Mouse (Mus musculus) midbrain, embryonic 15.5 days (tissue): ENCODE measurements around the gene Olfr1442. TPM values are rescaled to one million over a fixed set of nuclear protein-coding genes. Genes with fewer than 3 reads are reported as not detected.
"Not testable (repeated sequence)": the region's sequence is repeated elsewhere in the genome, so short reads cannot be mapped to it uniquely, and the experiment has no call there.

Experiments used
- ATAC-seq: fragments of 200-750 bp; cut with Nextera tagmentation; replicated peaks from 2 replicates; pipeline ENCODE4 v1.8.0; 2017; ENCODE audit warnings: moderate TSS enrichment
- H3K27ac ChIP-seq: fragments of 300-500 bp; sonication (generic); 2 replicates; pipeline ENCODE4 v1.5.1; 2015; ENCODE audit warnings: mild to moderate bottlenecking, inconsistent platforms
- H3K27me3 ChIP-seq: fragments of 300-500 bp; sonication (generic); replicated peaks from 2 replicates; pipeline ENCODE4 v1.6.1; 2015; ENCODE audit warnings: inconsistent platforms
- H3K36me3 ChIP-seq: fragments of 300-500 bp; sonication (generic); replicated peaks from 2 replicates; pipeline ENCODE4 v1.6.1; 2015; ENCODE audit warnings: inconsistent platforms
- H3K4me1 ChIP-seq: fragments of 300-500 bp; sonication (generic); 2 replicates; pipeline ENCODE4 v1.6.1; 2015; ENCODE audit warnings: inconsistent platforms
- H3K4me2 ChIP-seq: fragments of 300-500 bp; sonication (generic); 2 replicates; pipeline ENCODE4 v1.6.1; 2015; ENCODE audit warnings: inconsistent platforms, mild to moderate bottlenecking, moderate library complexity
- H3K4me3 ChIP-seq: fragments of 300-500 bp; sonication (generic); 2 replicates; pipeline ENCODE4 v1.5.1; 2015; ENCODE audit warnings: mild to moderate bottlenecking, inconsistent platforms
- H3K9ac ChIP-seq: fragments of 300-500 bp; sonication (generic); 2 replicates; pipeline ENCODE4 v1.6.1; 2015; ENCODE audit warnings: mild to moderate bottlenecking, inconsistent platforms
- H3K9me3 ChIP-seq: fragments of 300-500 bp; sonication (generic); 2 replicates; pipeline ENCODE4 v1.6.1; 2016; ENCODE audit warnings: inconsistent platforms
- WGBS: fragments of 180-500 bp; shearing (Covaris S2); methylation state at CpG from one replicate; pipeline ENCODE4 v1.1.7; 2015; ENCODE audit warnings: mixed read lengths; 5-methylcytosine and 5-hydroxymethylcytosine counted together
- polyA plus RNA-seq: library from polyadenylated mRNA; unstranded; fragments of >200 nt; fragmentation: Nextera tagmentation; extraction: Ambion mirVana; gene quantifications from 2 replicates; pipeline ENCODE4 v1.2.1, GENCODE M21; 2015

Olfr1442 gene
- polyA plus RNA-seq: not detected in 2 replicates

DNA sequence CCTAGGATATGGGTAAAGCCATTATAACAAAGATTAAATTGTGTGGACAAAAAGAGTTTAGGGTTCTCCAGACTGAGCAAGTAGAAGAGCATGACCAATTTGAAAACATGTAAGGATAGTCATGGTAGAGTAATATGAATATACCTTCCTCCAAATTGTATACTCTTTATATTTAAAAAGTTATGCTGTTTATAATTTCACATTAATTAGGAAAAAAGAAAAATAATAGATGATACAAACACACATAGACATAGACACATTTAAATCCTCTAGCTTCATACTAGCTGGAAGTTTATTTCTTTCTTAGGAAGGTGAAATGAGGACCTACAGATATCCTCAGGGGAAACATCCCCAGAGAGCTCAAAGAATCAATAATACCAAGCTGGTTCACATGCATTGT lies at the start of gene Olfr1442:
Gene Olfr1442 (plus strand): TSS at position 301 of the 400 bp plus-strand sequence.
- Histone ChIP-seq H3K9ac (no peak within 1 kb of the TSS), H3K4me1 (no peaks in the 10 kb centered on the region), H3K9me3 (no peaks in the 10 kb centered on the region), H3K27ac (no peak within 1 kb of the TSS), H3K36me3 (no peaks in the 10 kb centered on the region), H3K4me3 (no peak within 1 kb of the TSS), H3K27me3 (no peaks in the 10 kb centered on the region), H3K4me2 (no peak within 1 kb of the TSS)
- ATAC-seq: no peak

DNA sequence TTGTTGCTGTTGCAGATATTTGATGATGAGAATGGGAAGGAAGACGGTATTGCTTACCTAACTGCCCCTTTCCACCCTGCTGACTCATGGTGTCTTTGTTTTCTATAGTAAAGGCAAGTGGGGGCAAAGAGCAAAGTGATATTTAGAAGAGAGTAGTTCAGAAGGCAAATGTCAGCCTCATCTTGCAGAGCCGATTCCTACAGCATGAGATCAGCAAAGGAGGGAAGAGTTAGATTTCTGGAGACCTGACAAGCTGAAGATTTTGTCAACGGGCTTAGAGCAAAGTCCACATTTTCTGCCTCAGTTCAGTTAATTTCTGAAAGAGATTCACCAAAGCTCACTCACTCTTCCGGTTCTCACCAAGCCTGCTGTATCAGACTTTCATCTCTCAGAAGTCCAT lies 37.1 kb upstream of the Olfr1442 start, which contains the start of gene Glyat:
Gene Glyat (plus strand): TSS at position 133 of the 400 bp plus-strand sequence.
- Histone ChIP-seq H3K4me1 (no peaks in the 10 kb centered on the region), H3K27ac (no peak within 1 kb of the TSS), H3K9ac (no peak within 1 kb of the TSS), H3K9me3 (no peaks in the 10 kb centered on the region), H3K4me2 (no peak within 1 kb of the TSS), H3K27me3 (no peaks in the 10 kb centered on the region), H3K4me3 (no peak within 1 kb of the TSS), H3K36me3 (no peaks in the 10 kb centered on the region)
- no peak for ATAC-seq
- 77% methylated on average over 4 of the region's 4 CpGs for WGBS

DNA sequence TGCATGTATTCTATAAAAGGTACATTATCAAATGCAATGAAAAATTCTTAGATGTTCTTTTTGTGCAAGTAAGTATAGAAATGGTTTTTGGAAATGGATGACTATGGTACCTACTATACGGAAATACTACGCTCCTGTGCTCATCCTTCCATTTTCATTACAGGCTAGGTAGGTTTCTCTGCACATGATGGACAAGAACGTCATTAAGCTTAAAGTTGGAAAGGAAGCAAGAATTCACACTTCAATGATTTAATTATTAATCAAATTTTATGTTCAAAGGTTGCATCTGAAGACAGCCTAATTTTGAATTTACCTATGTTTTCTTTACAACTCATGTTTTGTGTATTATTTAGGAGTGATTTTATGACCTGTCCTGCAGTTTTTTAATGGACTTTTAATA lies 36.0 kb upstream of the Olfr1442 start:
- Histone ChIP-seq H3K9ac (no peak overlapping the region), H3K9me3 (no peaks in the 10 kb centered on the region), H3K4me2 (no peak overlapping the region), H3K27me3 (no peaks in the 10 kb centered on the region), H3K36me3 (no peaks in the 10 kb centered on the region), H3K4me3 (no peak overlapping the region), H3K4me1 (no peaks in the 10 kb centered on the region), H3K27ac (no peak overlapping the region)
- no peak for ATAC-seq
- WGBS: 90% methylated on average over 3 of the region's 3 CpGs

DNA sequence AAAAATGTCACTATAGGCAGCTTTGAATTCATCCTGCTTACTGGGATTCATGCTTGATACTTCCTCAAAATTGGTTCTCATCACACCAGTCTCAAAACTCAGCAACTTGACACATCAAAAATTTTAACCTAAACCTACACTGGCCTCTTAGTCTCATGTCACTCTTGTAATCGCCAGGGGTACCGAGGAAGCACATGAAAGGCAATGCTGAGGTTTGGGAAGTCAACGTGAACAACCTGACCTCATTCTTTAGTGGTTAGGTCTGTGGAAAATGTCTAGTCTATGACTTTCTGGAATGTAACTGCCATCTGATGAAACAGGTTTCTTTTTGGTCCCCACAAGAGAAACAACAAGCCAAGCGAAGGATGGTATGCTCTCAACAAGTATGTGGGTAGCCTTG lies 35.3 kb upstream of the Olfr1442 start:
- Histone ChIP-seq H3K9me3 (no peaks in the 10 kb centered on the region), H3K27ac (no peak overlapping the region), H3K4me3 (no peak overlapping the region), H3K27me3 (no peaks in the 10 kb centered on the region), H3K9ac (no peak overlapping the region), H3K4me2 (no peak overlapping the region), H3K36me3 (no peaks in the 10 kb centered on the region), H3K4me1 (no peaks in the 10 kb centered on the region)
- ATAC-seq: no peak
- WGBS: 92% methylated on average over 4 of the region's 4 CpGs

DNA sequence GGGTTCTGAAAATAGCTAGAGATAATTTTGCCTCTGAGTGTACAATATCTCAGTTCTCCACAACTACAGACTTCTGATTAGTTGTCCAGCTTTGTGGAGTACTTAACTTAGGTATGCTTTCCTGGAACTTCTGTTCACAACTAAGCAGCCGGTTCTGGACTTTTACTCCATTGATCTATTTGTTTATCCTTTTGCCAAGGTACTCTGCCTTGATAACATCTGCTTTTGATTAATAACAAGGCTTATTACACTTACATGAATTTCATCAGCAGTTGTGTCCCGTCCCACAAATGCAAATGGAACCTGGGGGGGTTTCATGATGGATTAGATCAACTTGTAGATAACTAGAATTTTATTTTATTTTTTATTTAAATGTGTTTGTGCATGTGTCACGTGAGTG lies 33.4 kb upstream of the Olfr1442 start:
- no peak for ATAC-seq
- H3K27ac ChIP-seq: no peak overlapping the region
- WGBS: 72% methylated on average over 3 of the region's 3 CpGs
- H3K4me2 ChIP-seq: no peak overlapping the region
- no peaks in the 10 kb centered on the region for H3K4me1 ChIP-seq
- no peak overlapping the region for H3K9ac ChIP-seq
- no peak overlapping the region for H3K4me3 ChIP-seq
- no peaks in the 10 kb centered on the region for H3K36me3 ChIP-seq
- H3K9me3 ChIP-seq: no peaks in the 10 kb centered on the region
- no peaks in the 10 kb centered on the region for H3K27me3 ChIP-seq

DNA sequence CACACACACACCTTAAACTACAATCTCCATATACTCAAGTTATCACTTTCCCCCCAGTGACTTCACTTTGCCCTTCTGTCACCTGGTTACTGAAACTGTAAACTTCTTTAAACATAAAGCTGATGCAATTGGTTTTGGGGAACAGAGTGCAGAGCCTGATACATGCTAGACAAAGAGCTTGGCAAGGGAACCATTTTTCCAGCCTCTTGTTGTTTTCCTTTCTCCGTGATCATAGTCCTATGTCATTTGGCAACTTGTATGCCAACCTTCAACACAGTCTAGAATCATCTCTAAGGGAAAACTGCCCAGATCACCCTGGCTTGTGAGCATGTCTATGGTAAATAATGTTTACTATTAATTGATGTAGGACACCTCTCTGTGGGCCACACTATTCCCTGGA lies 32.2 kb upstream of the Olfr1442 start:
- ATAC-seq: no peak
- H3K4me3 ChIP-seq: no peak overlapping the region
- H3K9me3 ChIP-seq: no peaks in the 10 kb centered on the region
- no peak overlapping the region for H3K9ac ChIP-seq
- H3K27me3 ChIP-seq: no peaks in the 10 kb centered on the region
- H3K27ac ChIP-seq: no peak overlapping the region
- no peaks in the 10 kb centered on the region for H3K36me3 ChIP-seq
- no peak overlapping the region for H3K4me2 ChIP-seq
- 71% methylated on average over 1 of the region's 1 CpGs for WGBS
- H3K4me1 ChIP-seq: no peaks in the 10 kb centered on the region

DNA sequence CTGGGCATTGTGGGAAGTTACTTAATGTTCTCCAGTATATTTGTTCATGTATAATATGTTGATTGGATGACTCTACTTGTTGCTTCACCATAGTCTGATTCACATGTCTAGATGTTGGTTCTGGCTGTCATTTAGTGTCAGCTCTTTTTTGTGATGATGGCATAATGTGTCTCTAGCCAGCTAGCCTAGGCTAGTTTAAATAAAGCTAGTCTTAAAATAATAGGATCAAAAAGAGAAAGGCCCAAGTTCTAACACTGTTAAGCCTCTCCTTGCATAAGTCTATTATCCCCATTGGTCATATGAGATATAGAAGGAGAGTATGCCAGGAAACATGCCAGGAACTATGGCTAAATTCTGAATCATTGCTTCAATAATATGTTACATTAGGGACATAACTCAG lies 20.7 kb upstream of the Olfr1442 start:
- H3K27ac ChIP-seq: no peak overlapping the region
- H3K9ac ChIP-seq: no peak overlapping the region
- H3K4me3 ChIP-seq: no peak overlapping the region
- no peaks in the 10 kb centered on the region for H3K4me1 ChIP-seq
- no peaks in the 10 kb centered on the region for H3K36me3 ChIP-seq
- no peak for ATAC-seq
- H3K27me3 ChIP-seq: no peaks in the 10 kb centered on the region
- H3K4me2 ChIP-seq: no peak overlapping the region
- H3K9me3 ChIP-seq: no peaks in the 10 kb centered on the region

DNA sequence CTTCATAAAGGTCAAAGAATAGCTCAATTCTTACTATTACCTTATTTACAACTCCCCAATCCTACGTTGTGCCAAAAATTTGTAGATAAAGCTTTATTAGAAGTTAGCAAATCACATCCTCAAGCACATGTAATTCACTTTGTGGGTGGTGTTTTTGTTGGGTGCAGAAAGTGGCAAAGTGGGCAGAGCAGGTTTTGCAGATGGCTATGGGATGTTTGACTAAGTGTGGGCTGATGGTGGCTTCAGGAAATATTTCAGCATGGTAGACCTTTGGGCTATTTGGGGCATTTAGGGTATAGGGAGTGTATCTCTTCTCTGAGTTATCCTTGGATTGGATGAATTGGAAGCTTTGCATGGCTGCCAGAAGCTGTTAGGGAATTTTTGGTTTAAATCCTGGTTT lies 4.1 kb upstream of the Olfr1442 start:
- Histone ChIP-seq H3K4me1 (no peaks in the 10 kb centered on the region), H3K9me3 (no peaks in the 10 kb centered on the region), H3K4me3 (no peak overlapping the region), H3K9ac (no peak overlapping the region), H3K27ac (no peak overlapping the region), H3K27me3 (no peaks in the 10 kb centered on the region), H3K36me3 (no peaks in the 10 kb centered on the region), H3K4me2 (no peak overlapping the region)
- no peak for ATAC-seq
- WGBS: 76% methylated on average over 1 of the region's 1 CpGs

DNA sequence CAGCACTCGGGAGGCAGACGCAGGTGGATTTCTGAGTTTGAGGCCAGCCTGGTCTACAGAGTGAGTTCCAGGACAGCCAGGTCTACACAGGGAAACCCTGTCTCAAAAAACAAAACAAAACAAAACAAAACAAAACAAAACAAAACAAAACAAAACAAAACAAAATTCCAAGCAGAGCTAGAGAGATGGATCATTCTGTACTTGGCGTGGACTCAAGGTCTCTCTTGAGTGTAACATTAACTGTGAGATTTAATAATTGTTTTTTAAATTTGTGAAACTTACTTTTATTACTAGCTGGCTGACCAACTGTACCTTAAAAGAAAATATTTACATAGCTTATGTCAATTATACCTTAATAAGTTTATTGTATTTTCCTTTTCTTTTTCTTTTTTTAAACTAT lies 1.6 kb upstream of the Olfr1442 start:
- H3K27ac ChIP-seq, H3K4me3 ChIP-seq, H3K9ac ChIP-seq, ATAC-seq, H3K9me3 ChIP-seq, H3K27me3 ChIP-seq, H3K4me1 ChIP-seq, H3K4me2 ChIP-seq, H3K36me3 ChIP-seq: not testable (repeated sequence)
- WGBS: 100% methylated on average over 3 of the region's 3 CpGs

DNA sequence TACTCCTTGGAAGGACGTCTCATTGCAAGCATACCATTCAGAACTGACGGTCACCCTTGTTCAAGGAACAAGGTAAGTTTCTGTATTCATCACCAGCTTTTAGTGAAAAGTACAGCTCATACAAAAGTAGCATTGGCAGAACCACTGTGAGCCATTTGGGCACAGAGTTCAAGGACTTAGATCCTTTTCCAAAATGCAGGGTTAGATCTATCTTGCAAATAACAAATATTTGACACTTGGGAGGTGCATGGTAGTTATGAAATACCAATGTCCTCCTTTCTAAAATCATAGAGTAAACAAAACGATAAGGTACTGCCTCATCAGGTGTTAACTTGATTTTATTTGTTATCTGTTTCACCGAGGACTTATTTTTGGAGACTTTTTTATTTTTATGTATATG lies 812 bp downstream of the Olfr1442 start:
- H3K27ac ChIP-seq: no peak overlapping the region
- no peaks in the 10 kb centered on the region for H3K36me3 ChIP-seq
- H3K9me3 ChIP-seq: no peaks in the 10 kb centered on the region
- H3K4me2 ChIP-seq: no peak overlapping the region
- H3K4me3 ChIP-seq: no peak overlapping the region
- no peaks in the 10 kb centered on the region for H3K27me3 ChIP-seq
- 90% methylated on average over 4 of the region's 4 CpGs for WGBS
- no peak for ATAC-seq
- no peaks in the 10 kb centered on the region for H3K4me1 ChIP-seq
- no peak overlapping the region for H3K9ac ChIP-seq

DNA sequence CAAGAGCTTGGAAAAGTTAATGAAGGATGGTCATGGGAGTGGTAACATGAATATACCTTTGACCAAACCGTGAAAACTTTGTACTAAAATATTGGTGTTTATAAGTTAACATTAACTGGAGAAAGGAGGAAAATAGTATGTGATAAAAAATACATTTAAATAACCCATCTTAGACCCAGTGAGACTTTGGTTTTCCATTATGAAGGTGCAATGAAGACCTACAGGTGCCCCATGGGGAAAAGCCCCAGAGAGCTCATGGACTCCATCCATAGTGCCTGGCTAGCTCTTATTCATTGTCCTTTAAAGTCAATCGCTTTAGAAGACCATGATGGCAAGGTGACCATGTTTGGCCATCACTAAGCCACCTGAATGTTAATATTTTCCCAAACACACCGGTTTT lies 7.6 kb downstream of the Olfr1442 start, which contains the start of gene Olfr1443:
Gene Olfr1443 (plus strand): TSS at position 301 of the 400 bp plus-strand sequence.
- ATAC-seq: no peak
- WGBS: 73% methylated on average over 3 of the region's 3 CpGs
- no peak within 1 kb of the TSS for H3K9ac ChIP-seq
- H3K36me3 ChIP-seq: no peaks in the 10 kb centered on the region
- H3K4me2 ChIP-seq: no peak within 1 kb of the TSS
- no peak within 1 kb of the TSS for H3K27ac ChIP-seq
- H3K4me3 ChIP-seq: no peak within 1 kb of the TSS
- no peaks in the 10 kb centered on the region for H3K27me3 ChIP-seq
- H3K9me3 ChIP-seq: no peaks in the 10 kb centered on the region
- no peaks in the 10 kb centered on the region for H3K4me1 ChIP-seq

DNA sequence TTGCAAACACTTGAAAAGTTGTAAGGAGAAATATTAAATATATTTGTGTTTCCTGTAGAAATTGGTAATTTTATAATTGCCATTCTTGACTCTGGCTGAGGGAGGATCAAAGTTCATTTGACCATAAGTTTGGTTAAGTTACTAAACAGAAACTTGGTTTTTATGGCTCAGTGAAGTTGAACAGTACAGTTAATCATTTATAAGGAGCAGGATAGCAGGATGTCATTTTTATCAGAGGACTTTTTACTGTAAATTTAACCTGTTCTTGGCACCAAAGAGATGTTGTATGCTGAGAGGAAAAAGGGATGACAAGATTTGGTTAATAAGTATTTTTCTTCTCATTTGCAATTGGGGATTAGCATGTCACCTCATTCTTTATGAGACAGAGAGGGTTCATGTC lies 14.4 kb downstream of the Olfr1442 start:
- H3K4me2 ChIP-seq: no peak overlapping the region
- ATAC-seq: no peak

DNA sequence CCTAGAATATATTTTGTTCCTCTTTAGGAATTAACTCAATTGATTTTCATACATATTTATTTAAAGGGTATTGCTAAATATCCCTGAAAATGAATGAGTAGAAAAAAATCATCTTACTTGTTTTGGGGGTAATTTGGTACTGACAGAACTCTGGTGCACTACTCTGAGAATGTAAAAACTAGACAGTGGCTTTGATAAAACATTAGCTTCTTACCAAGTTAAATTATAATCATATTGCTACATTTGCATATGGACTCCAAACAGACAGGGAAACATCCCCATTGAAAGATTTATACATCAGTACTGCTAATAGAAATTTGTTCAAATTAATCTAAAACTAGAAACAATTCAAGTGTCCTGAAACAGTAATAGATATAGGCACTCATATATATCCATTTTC lies 15.0 kb downstream of the Olfr1442 start:
- ATAC-seq: no peak

More for the DNA sequence above, 14.4 kb downstream of the Olfr1442 start:
- Histone ChIP-seq H3K27ac (no peak overlapping the region), H3K4me3 (no peak overlapping the region), H3K4me1 (no peaks in the 10 kb centered on the region), H3K27me3 (no peaks in the 10 kb centered on the region), H3K9me3 (no peaks in the 10 kb centered on the region), H3K36me3 (no peaks in the 10 kb centered on the region), H3K9ac (no peak overlapping the region)

DNA sequence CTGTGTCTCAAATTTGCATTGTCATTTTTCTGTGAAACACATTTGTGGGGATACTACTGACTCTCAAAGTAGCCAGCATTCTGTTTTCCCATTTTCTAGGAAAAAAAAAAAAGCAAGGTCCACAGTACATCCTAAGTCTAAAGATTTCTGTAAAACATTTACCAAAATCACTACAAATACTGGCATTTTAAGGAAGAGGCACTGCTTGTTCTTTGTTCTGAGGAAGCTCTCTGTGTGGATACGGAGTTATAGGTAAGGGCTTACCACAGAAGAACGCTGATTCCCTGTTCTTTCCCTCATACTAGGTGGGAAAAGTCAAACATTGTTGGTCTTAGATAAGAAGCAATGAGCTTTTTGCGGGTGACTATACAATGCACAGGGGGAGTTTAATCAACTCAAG lies 25.4 kb downstream of the Olfr1442 start, which contains the start of gene Keg1:
Gene Keg1 (plus strand): TSS at position 197 of the 400 bp plus-strand sequence.
- ATAC-seq: no peak
- Histone ChIP-seq H3K36me3 (no peaks in the 10 kb centered on the region), H3K4me2 (no peak within 1 kb of the TSS), H3K4me3 (no peak within 1 kb of the TSS), H3K4me1 (no peaks in the 10 kb centered on the region), H3K9me3 (no peaks in the 10 kb centered on the region), H3K9ac (no peak within 1 kb of the TSS), H3K27me3 (no peaks in the 10 kb centered on the region), H3K27ac (no peak within 1 kb of the TSS)
- 86% methylated on average over 3 of the region's 3 CpGs for WGBS

More for the DNA sequence above, 15.0 kb downstream of the Olfr1442 start:
- Histone ChIP-seq H3K4me1 (no peaks in the 10 kb centered on the region), H3K9me3 (no peaks in the 10 kb centered on the region), H3K4me3 (no peak overlapping the region), H3K27me3 (no peaks in the 10 kb centered on the region), H3K4me2 (no peak overlapping the region), H3K36me3 (no peaks in the 10 kb centered on the region), H3K27ac (no peak overlapping the region), H3K9ac (no peak overlapping the region)
